ENCODE assay signal across 7 mouse cellular contexts in the genomic region with DNA sequence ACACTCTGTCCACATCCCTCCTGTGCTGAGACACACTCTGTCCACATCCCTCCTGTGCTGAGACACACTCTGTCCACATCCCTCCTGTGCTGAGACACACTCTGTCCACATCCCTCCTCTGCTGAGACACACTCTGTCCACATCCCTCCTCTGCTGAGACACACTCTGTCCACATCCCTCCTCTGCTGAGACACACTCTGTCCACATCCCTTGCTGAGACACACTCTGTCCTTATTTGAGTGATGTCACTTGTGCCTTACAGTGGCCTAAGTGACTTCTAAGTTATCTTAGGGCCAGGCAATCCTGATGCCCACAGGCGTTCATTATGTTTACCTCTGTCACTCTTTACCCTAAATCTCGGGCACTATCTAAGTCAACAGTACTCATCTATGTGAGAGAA. TPM values are rescaled to one million over a fixed set of nuclear protein-coding genes. Genes with fewer than 3 reads are reported as not detected.
"Had no signal": no experiment of that assay in that cellular context is flagged by ENCODE, and none has a peak within 500 bp of the region (broad histone marks: within the 10 kb centered on the region; RNA-seq: fewer than 3 reads in every experiment).

No protein-coding gene starts in this region.

RNA-seq across cellular contexts. Expression of gene Chrdl2, which starts 45.4 kb away (rescaled TPM):
- total RNA-seq: heart, adult 18-20 months; heart, adult 8-10 months; heart, postnatal 10 days; heart, postnatal 4 days; layer of hippocampus, adult 18-20 months had no signal
- polyA plus RNA-seq: heart, embryonic 16.5 days; inflammation-experienced regulatory T-cells, adult 6 months had no signal
